Mouse (Mus musculus): ENCODE data around the gene Mrpl28.

GRCm38 (mm10) chr17:26080867-26081266 lies 42.4 kb upstream of the Mrpl28 start:
- TF ChIP-seq CTCF (IDR thresholded peaks at IDR 0.05; ENCODE audit: low read depth) (no peak), EP300 (optimal IDR thresholded peaks at IDR 0.05) (no peak)

All from stomach, postnatal 0 days (tissue).